26 mouse cellular contexts compared by ENCODE assay signal in the genomic region with DNA sequence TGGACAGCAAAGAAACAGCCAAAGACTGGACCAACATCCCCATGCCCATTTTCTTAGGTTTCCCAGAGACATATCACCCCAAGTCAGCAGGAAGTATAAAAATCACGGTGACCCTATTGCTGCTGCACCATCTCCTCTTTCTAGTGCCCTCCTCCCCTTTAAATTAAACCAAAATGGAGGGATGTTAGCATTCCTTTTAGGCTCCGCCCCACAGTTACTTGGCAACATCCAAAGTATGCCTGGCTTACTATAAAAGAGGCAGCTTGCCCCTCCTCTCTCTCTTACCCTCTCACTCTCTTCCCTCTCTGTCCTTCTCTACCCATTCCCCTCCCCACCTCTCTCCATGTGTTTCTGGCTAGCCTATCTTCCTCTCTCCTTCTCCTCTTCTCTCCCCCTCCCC. TPM values are rescaled to one million over a fixed set of nuclear protein-coding genes. Genes with fewer than 3 reads are reported as not detected.
"Had no signal": no experiment of that assay in that cellular context is flagged by ENCODE, and none has a peak within 500 bp of the region (broad histone marks: within the 10 kb centered on the region; RNA-seq: fewer than 3 reads in every experiment).

No protein-coding gene starts in this region.

- H3K9me3 ChIP-seq: heart, embryonic 15.5 days; liver, embryonic 15.5 days had no signal

- H3K36me3 ChIP-seq: heart, embryonic 13.5 days; heart, embryonic 15.5 days; kidney, embryonic 15.5 days; liver, embryonic 15.5 days had no signal

- H3K4me3 ChIP-seq: gastrocnemius, adult 2 months; heart, embryonic 13.5 days; heart, embryonic 15.5 days; hindbrain, embryonic 12.5 days; kidney, embryonic 15.5 days; limb, embryonic 12.5 days; liver, embryonic 13.5 days; liver, embryonic 15.5 days had no signal

- H3K4me1 ChIP-seq: heart, embryonic 13.5 days; heart, embryonic 15.5 days; hindbrain, embryonic 12.5 days; kidney, embryonic 15.5 days; limb, embryonic 12.5 days; liver, embryonic 13.5 days; liver, embryonic 15.5 days had no signal

- H3K9ac ChIP-seq: heart, embryonic 13.5 days; heart, embryonic 15.5 days; hindbrain, embryonic 12.5 days; hindbrain, embryonic 14.5 days; kidney, embryonic 15.5 days; limb, embryonic 12.5 days; liver, embryonic 13.5 days; liver, embryonic 15.5 days had no signal

- DNase-seq: gastrocnemius, adult 2 months; gastrocnemius, postnatal 10 days; gastrocnemius, postnatal 25 days; heart, adult 18-20 months; kidney, adult 11 months; kidney, adult 2 months; kidney, adult 9 months; kidney, postnatal 14 days; kidney, postnatal 36 days; layer of hippocampus, adult 9-11 months; layer of hippocampus, postnatal 36 days; liver; liver, embryonic 13.5 days had no signal

- H3K27me3 ChIP-seq: heart, embryonic 13.5 days; heart, embryonic 15.5 days; hindbrain, embryonic 12.5 days; kidney, embryonic 15.5 days; limb, embryonic 12.5 days; liver, embryonic 13.5 days; liver, embryonic 15.5 days had no signal

- ATAC-seq: hindbrain, postnatal 0 days; intestine, embryonic 16.5 days had no signal

- H3K4me2 ChIP-seq: heart, embryonic 11.5 days; heart, embryonic 13.5 days; heart, embryonic 15.5 days; hindbrain, embryonic 12.5 days; hindbrain, embryonic 14.5 days; kidney, embryonic 15.5 days; limb, embryonic 12.5 days; liver, embryonic 11.5 days; liver, embryonic 13.5 days; liver, embryonic 15.5 days had no signal

- H3K27ac ChIP-seq: gastrocnemius, adult 2 months; heart, embryonic 13.5 days; heart, embryonic 15.5 days; hindbrain, embryonic 12.5 days; hindbrain, embryonic 14.5 days; hindbrain, postnatal 0 days; kidney, embryonic 15.5 days; kidney, postnatal 0 days; limb, embryonic 12.5 days; liver, embryonic 13.5 days; liver, embryonic 15.5 days had no signal

RNA-seq across cellular contexts. Expression of a gene that starts 9.2 kb away (rescaled TPM):
- total RNA-seq: gastrocnemius, postnatal 25 days; hematopoietic stem cell, adult 5-6 weeks had no signal
- polyA plus RNA-seq: heart, embryonic 11.5 days; heart, embryonic 13.5 days had no signal
